Mouse (Mus musculus): ENCODE data around the gene Zfr.

The Zfr gene

DNA sequence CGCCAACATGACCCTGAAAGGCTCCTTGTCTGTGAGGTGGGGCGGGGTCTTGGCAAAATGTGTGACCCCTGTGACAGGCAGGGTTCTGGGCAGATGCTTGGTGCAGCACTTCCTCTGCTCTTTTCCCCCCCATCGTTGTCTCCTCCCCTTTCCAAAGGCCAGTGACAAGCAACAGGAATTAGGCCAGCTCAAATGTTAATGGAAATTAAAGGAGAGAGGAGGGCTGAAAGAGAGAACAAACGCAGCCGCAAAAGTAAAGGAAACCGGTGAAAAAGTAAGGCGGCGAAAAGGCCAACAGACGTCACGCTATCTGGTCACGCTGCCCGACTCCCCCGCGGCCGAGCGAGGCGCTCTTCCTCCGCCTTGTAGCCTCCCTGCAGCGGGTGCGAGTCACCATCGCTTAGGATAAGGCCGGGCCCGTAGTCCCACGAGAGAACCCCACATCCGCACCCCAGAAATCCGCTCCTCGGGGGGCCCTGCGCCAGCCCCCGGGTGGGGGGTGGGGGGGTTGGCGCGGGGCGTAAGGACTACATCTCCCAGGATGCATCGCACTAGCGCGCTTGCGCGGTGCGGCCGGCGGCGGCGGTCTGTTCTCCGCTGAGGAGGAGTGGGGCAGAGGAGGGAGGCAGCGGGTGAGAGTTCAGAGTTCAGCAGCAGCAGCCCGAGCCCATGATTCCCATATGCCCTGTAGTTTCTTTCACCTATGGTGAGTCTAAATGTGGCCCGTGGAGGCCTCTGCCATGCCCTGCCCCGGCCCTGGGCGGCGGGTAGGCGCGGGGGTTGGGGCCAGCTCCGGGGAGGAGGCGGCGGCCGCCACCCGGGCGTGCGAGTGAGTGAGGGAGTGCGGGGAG is at the start of gene Zfr:
Gene Zfr, plus strand, starts transcription at position 590 of the 851 bp plus-strand sequence.
- DNase-seq = peak; percentile 96

DNA sequence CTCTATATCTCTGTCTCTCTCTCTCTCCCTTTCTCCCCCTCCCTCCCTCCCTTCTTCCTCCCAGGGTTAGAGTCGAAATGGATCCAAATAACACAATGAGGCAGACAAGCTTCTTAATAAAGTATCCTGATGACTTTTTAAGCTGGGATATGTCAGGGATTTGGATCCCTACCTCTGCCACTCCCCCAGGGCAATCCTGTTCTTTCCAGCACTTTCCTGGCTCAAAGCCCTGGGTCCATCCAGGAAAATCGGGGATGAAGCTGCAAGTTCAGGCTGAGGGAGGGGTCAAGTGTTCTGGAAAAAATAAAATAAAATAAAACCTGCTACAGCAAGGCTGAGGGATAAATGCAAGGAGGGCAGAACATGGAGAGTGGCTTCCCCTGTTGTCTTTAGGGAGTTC is 49.7 kb upstream of the Zfr start:
- DNase-seq = no peak

DNA sequence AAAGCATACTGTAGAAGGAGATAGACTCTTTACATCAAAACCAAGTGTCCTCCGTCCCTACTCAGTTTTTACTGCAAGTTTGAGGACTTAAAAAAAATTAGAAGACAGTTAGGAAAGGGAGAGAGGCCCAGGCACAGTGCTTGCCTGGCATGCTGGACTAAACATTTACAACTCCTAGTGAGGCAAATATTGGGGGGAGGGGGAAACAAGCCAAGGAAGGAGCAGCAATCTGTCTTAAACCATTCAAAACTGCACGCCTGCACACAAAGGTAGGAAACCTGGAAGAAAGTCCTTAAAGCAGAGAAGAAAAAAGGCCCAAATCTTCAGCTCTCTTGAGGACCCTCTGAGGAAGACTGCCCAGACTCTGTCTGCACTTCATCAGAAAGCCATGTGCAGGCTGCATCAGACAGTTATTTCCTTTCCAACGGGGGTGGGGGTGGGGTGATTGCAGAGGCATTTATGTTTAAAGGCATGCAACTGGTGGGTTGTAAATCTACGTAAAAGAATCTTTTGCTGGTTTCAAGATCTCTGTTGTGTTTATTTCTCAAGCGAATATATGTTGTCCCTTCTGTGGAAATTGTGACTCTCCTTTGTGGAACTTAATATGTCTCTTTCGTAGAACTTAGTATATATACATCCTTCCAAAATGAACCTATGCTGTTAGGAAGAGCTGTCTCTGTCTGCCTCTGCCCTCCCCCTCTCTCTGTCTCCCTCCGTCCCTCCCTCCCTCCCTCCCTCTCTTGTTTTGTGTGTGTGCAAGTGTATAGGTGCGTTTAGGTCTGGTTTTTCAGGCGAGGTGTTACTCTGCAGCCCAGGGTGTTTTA is 49.0 kb upstream of the Zfr start:
- DNase-seq = no peak

DNA sequence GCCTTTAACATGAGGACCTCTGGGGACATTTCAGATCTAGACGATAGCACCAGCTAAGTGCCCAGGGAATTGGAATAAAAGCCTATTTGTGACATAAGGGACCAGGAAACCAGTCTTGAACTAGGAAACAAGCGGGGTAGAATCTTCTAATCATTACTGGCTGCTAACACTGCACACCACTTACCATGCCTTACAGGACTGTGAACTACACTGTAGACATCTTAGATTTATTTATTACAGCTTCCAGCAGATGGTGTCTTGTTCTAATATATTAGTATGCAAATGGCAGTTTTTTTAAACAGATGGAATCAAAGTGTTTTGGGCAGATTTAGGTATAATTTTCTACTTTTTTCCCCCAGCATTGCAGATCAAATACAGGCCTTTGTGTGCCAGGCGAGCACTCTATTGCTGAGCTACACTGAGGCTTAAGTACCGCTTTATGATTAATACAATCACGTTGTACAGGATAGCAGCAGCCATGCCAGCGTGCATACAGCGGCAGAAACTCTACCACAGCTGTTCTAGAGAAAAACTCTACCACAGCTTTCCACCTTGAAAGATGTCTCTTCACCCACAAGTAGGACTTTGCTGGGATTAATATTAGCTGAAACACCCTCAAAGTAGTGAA is 44.8 kb upstream of the Zfr start:
- DNase-seq = no peak

DNA sequence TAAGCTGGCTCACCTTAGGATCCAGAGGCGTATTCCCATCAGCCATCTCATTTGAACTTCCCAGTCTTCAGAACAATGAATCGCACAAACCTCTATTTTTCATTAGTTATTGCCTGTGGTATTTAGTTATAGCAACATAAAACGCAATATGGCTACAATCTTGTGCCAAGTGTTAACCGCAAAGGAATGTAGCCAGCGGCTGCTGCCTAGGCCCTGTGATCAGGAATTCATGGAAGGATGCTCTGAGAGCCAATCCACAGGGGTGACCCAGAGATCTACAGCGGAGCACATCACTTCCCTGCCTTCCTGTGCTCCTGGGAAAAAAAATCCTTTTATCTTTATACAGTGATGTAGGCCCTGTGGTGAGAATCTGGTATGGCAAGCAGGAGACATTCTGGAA is 43.2 kb upstream of the Zfr start:
- DNase-seq = no peak

DNA sequence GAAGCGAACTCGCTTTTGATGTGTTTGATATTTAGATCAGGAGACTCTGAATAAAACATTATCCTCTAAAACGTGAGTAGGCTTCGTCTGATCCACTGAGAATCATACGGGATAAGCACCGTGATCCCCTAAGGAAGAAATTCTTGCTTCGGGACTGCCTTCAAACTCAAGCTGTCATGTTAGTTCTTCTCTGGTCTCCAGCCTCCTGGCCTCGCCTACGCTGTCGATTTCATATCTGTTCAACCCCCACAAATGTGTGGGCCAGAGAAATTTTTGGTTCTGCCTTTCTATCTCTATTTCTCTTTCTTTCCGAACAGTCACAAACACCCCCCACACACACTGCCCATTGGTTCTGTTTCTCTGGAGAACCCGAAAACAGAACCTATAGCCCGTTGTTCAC is 35.3 kb upstream of the Zfr start:
- no peak for DNase-seq

DNA sequence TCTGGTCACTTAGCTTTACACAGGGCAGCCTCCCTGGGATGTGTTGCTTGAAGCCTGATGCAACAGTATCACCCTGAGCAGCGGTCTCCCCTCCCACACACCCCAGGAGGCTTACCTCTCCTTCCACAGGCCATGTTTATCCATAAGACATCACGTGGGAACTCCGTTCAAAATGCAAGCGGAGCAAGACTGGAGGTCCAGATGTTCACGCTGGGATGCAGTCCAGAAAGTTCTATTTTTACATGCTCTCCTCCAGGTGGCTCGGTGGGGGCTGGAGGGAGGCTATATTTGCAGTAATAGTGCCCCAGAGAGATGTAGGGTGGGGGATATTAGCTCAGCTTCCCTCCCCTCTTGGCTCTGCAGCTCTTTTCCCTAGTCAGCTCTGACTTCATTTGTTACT is 33.5 kb upstream of the Zfr start:
- DNase-seq = no peak

DNA sequence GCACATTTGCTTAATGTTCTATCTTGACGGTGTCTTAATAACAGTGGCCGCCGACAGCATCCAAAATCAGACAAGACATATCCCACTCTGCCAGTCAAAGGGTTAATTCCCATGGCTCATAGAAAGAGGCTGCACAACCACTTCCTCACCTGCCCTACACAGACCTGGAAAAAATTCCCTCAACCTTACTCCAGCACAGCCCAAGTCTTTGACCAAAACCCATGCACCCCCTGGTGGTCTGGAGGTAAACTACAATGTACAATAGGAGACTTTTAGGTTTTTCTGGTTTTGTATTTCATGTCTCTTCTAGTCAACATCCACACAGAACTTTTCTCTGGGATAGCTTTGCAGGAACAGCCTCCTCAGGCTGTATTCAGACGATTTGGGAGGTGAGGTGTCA is 32.8 kb upstream of the Zfr start:
- peak; percentile 17 for DNase-seq

DNA sequence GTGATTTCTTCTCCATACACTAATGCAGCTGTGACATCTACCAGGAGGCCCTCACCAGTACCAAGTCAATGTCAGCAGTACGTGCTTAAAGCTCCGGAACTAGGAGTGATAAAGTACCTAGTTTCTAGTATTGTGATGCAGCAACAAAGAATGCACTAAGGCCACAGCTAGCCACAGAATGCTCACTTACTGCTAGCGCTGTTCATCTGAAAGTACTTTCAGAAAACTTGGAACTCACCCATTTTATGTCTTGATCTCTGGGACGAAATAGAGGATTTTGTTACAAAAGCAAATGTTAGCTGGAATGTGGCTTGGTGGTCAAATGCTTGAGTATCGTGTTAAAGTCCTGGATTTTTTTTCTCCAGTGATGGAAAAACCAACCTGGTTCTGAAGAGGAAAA is 30.0 kb upstream of the Zfr start:
- no peak for DNase-seq

DNA sequence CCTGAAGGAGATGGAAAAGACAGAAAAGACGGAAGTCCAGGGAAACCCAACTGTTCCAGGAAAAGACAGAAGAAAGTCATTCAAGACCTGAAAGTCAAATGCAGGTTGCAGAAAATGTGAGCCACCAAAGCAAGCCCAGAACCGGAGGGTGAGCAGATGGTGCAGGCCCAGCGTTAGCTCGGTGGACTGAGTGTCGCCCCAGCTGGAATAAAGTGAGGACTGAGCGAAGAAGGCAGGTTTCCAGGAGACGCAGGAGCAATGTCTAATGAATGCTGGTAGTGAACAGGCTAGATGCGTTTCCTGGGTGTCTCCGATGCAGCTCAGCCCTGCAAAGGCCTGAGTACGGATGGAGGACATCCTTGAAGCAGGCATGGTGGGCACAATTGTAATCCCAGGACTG is 29.5 kb upstream of the Zfr start:
- no peak for DNase-seq

DNA sequence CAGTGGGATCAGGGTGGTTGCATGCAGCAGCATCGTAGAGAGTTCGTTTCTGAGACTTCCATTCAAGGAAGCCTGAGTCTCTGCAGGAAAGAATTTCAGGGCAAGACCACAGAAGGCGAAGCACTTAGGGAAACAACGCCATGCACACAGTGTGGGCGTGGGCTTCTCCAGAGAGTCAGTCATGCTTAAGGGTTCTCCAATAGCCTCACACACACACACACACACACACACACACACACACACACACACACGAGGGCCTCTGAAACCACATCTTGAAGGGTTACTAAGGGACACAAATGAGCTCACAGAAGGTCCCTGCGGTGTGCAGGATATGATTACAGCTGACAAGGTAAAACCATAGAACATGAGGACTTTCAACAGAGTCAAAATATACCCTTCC is 27.5 kb upstream of the Zfr start:
- no peak for DNase-seq

DNA sequence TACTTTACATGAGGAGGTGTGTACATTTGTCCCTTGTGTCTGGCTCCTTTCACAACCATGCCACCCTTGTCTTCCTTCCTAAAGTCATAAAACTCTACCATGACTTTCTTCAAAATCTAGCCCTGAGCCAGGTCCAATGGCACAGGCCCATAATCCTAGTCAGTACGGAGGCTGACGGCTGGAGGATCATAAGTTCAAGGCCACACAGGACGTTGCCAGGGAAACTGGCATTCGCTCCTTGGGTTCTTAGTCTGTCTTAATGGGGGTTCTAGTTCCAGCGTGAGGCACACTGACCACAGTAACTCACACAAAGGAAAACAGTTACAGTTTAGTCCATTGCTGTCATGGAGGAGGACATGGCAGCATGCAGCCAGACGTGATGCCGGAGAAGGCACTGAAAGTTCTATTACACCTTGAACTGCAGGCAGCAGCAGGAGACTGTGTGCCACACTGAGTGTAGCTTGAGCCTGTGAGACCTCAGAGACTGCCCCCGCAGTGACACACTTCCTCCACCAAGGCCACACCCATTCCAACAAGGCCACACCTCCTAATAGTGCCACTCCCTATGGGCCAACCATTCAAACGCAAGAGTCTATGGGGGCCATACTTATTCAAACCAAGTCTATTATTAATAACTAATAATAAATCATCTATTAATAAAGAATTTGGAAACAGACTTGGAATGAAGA is 26.5 kb upstream of the Zfr start:
- no peak for DNase-seq

DNA sequence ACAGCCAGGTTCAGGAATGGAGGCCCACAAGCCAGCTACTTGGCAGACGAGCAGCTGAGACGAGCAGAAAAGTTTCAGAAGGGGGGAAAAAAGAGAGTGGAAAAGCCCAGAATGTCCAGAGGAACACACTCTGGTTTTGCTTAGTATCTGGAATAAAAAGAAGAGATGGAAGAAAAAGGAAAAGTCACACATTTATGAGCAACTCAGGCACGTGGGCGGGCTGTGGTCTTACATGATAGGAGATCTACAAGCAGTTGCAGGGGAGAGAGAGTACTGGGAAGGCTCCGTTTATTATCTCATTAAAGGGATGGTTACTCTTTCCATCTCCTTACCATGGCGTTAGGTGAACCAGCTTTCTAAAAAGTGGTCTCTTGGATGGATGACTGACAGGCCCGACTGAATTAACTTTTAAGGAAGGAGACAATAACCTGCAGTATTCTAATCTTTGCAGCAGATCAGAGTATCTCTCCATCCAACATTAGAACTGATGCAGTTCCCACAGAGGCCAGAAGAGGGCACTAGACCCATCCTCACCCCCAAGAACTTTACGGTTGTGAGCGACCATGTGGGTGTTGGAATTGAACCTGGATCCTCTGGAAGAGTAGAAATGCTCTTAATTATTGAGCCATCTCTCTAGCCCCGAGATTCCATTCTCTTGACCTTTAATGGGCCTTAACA is 25.7 kb upstream of the Zfr start:
- no peak for DNase-seq

DNA sequence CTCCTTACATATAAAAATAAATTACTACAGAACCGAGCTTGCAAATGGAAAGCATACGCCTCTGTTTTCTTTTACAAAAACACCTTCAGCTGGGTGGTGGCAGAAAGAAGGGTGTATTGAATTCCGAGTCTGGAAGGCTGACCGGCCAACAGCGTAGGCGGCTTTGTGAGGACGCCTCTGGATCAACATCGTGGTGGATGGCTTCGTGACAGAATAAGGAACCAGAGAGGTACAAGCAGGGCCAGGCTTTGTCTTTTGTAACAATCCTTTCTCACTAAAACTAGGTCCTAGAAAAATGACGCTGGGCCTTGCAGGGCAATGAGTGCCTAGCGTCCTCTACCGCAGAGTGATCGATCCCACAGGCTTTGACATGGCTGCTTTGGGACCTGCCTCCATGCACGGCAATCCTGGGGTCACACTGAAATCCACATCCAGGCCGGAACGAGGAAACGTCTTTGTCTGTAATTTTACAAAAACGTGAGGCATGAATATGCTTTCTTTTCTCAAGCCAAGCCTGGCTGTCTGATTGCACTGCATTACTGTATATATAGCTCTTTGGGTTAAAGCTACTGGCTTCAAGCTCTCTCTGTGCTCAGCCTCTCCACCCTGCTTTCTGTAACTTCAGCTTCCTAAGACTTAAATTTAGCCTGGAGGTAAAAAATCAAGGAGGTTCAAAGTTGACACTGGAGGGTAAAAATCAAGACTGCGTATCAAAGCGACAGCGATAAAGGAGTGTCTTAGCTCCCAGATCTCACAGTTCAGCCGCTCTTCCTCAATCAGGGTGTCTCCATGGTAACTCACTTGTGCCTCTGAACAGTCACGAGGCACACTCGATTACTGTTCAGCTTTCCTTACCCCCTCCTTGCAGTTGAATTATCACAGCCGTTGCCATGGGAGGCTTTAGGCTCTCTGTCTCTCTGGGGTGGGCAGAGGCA is 24.3 kb upstream of the Zfr start:
- DNase-seq = no peak

DNA sequence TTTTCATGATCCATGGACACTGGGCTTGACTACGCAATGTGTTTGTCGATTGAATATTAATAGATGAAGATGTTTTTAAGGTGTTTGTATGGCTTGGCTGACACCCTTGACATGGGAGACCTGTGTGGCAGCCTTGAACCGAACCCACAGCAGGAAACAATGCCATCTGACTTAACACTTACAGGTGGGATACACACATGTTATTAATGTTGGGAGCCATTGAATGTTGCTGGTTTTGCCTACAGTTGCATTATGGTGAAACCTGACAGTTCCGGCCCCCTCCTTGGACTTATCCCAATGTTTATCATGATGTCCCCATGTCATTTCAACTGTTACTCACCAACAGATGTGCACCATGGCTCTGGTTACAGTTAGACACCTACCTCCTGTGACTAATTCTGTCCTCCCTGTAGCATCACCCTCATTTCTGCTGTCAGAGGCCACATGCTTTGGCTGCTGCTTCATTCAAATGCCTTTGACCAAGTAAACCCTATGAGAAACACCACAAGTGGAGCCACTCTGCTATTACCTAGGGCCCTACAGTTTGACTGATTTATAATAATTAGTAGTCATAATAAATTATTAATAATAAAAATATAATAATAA is 23.6 kb upstream of the Zfr start:
- DNase-seq = no peak

DNA sequence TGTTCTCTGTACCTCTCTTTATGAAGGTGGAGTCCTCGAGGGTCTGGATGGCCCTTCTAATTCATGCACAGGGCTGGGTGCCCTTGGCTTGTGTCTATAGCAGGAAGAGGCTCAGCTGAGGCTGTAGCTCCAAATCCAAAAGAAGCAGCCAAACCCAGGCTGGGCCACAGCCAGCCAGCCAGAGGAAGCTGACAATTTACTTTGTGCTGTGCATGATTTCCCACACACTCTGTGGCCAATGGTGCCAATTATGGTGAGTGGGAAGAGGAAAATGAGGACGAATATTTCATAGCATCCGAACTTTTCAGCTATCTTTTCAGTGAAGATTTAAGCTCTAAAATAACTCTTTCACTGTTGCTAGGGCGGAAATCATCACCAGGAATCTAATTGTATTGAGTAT is 21.2 kb upstream of the Zfr start:
- DNase-seq = no peak

DNA sequence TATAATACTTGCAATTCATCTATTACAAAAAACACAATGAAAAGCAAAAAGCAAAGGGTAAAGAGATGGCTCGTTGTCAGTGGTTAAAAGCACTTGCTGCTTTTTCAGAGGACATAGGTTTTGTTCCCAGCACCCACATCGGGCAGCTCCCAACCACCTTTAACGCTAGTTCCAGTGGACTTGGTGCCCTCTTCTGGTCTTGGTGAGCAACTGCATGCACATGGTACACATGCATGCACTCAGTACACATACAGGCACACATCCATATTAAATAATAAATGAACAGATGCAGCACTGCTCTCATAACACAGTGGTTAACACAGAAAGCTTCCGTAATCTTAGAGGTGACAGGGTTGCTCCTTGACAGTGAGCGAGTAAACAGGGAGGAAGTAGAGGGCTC is 20.3 kb upstream of the Zfr start:
- DNase-seq = no peak

DNA sequence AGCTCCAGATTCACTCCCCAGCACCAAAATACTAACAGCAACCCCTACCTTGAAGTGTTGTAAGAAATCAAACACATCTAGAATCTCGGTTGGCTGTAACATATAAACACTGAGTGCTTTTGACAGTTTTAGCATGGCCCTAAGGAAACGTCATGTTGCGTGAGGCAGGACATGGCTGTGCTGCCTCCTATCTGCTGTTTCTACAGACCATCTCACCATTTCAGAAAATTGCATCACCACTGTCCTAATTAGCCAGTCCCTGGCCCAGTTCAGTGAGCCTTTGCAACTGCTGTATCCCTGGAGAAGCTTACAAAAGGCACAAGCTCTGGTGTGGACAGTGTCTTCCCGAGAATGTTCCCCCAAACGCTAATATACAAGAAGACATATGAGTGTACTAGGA is 16.7 kb upstream of the Zfr start:
- no peak for DNase-seq

DNA sequence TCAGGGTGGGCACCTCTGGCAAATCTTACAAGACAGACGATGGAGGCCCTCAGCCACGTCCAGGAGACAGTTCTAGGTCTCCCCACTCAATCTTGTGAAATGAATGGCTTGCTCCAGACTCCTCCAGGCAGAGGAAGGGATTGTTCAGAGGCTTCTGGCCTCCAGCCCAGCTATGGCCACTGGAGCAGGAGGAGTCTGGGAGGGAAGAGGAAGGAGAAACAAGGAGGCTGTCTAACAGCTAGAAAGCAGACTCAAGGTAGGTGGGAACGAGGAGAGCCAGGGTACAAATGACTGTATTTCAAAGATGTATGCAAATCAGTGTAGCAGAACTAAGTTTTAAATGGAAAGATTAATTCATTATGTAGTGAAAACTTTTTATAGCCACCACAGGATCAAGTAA is 13.9 kb upstream of the Zfr start:
- DNase-seq = no peak

DNA sequence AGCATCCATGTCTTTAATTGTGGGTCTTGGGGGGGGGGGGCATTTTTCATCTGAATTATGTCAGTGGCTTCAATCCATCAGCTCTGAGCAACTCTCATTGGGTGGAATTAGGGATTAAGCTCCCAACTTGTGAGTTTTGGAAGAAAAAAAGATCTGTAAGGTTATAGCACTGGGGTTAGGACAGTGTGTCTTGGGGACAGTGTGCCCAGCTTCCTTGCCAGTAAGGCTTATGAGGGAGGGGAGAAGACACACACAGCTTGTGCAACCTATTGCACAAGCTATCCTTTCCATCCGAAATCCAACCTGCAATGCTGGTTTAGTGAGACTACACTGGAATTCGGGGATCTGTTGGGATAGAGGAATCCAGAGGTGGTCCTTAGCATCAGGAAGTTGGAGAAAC is 12.8 kb upstream of the Zfr start:
- no peak for DNase-seq

DNA sequence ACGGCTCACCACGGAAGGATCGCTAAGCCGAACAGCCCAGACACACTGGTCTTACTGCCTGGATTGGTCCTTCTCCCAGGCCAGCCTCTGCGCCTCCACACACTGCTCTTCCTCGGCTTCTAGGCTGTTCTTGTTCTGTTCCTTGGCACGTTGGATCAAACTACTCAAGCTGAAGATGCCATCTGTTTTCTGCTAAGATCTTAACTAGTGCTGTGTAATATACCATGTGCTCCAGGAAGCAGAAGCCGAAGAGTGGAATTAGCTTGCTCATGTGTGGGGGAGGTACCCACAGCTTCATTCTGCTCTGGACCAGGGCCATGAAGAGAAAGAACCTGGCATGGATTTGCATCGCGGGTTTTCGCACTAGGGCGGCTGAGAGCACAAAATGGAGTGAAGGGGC is 11.2 kb upstream of the Zfr start:
- peak; percentile 50 for DNase-seq
